Mouse (Mus musculus): ENCODE data around the gene Sertad1.
A peak's percentile ranks its signal among the peaks of the same experiment; 100 is the strongest.

GRCm38 (mm10) chr7:27532480-27533050, 45.9 kb downstream of the Sertad1 start:
- TF ChIP-seq POLR2A (IDR thresholded peaks at IDR 0.05; ENCODE audit: insufficient read length, low read depth): no peak
- TF ChIP-seq E2F4 (IDR thresholded peaks at IDR 0.05; ENCODE audit: insufficient read depth): no peak
- TF ChIP-seq TCF12 (IDR thresholded peaks at IDR 0.05; ENCODE audit: insufficient read depth, poor library complexity, severe bottlenecking): no peak
- TF ChIP-seq POLR2AphosphoS2 (IDR thresholded peaks at IDR 0.05; ENCODE audit: insufficient read length, low read depth): no peak
- no peak for TF ChIP-seq REST (IDR thresholded peaks at IDR 0.05; ENCODE audit: insufficient read depth, insufficient read length)
- TF ChIP-seq USF1 (IDR thresholded peaks at IDR 0.05; ENCODE audit: low read depth): no peak
- peak in 1 of 3 experiments; percentile 50 for TF ChIP-seq MYOD1 (IDR thresholded peaks at IDR 0.05; ENCODE audit: control insufficient read depth in 1 of 3, insufficient read length in 2 of 3, low read depth in 2 of 3)
- no peak for TF ChIP-seq CEBPB (IDR thresholded peaks at IDR 0.05; ENCODE audit: insufficient read depth, poor library complexity, severe bottlenecking)
- TF ChIP-seq MYOG (IDR thresholded peaks at IDR 0.05; ENCODE audit: control insufficient read depth in 1 of 3, insufficient read depth in 1 of 3, insufficient read length in 2 of 3, low read depth in 2 of 3): peak in 1 of 3 experiments; percentile 59
- TF ChIP-seq MAX (IDR thresholded peaks at IDR 0.05; ENCODE audit: low read depth): no peak
- TF ChIP-seq SRF (IDR thresholded peaks at IDR 0.05; ENCODE audit: control insufficient read depth, insufficient read length, low read depth): no peak
- no peak for TF ChIP-seq TCF3 (IDR thresholded peaks at IDR 0.05; ENCODE audit: insufficient read length, low read depth)

Measured in myocyte (in vitro differentiated cells).